Mouse (Mus musculus): Measurements from ENCODE around the gene Ppp1r1b. TPM values are rescaled to one million over a fixed set of nuclear protein-coding genes. Genes with fewer than 3 reads are reported as not detected.
"Not testable (repeated sequence)": the region's sequence is repeated elsewhere in the genome, so short reads cannot be mapped to it uniquely, and the experiment has no call there.

The Ppp1r1b gene
- polyA plus RNA-seq, 1 experiment from 2014 or later, result 0.17 TPM

DNA sequence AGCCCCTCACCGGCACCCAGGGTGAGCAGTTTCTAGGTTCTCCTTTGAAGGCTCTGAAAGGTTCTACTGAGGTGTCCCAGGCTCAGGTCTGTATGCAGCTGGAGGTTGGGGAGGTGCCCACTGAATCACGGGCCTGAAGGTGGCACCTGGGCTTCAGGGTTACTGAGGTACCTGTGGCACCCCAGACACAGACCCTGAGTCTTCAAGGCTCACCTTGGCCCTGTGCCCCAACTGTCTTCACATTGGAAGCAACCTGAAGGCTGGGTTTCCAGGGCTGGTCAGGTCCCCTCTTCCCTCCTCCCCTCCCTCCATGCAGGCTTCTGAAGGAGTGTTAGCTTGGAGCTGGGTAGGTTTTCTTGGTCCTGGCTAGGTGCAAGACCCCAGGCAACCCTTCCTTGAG is 33.4 kb downstream of the Ppp1r1b start:
- peaks cover 13% of the 10 kb centered on the region for H3K36me3 ChIP-seq (ENCODE audit: control insufficient read depth, insufficient read depth, low read length)
- no peaks in the 10 kb centered on the region for H3K4me1 ChIP-seq (ENCODE audit: control insufficient read depth, insufficient read depth, low read length)
- no peaks in the 10 kb centered on the region for H3K9me3 ChIP-seq (ENCODE audit: control insufficient read depth, low read length)
- DNase-seq (ENCODE audit: low spot score) (no peak), ATAC-seq (ENCODE audit: insufficient number of reproducible peaks, low FRiP score, low TSS enrichment, low read depth) (no peak)
- no peak overlapping the region for H3K4me2 ChIP-seq (ENCODE audit: low read depth, severe bottlenecking)
- no peak overlapping the region for H3K27ac ChIP-seq (replicated peaks; ENCODE audit: low read depth, low read length)
- H3K4me3 ChIP-seq (ENCODE audit: low read depth, low read length), result no peak overlapping the region
- WGBS, result 97% methylated on average over 2 of the region's 2 CpGs
- H3K27me3 ChIP-seq (ENCODE audit: control insufficient read depth, insufficient read depth, low read length), result peaks cover 24% of the 10 kb centered on the region
- no peak overlapping the region for H3K9ac ChIP-seq (ENCODE audit: low read length)

DNA sequence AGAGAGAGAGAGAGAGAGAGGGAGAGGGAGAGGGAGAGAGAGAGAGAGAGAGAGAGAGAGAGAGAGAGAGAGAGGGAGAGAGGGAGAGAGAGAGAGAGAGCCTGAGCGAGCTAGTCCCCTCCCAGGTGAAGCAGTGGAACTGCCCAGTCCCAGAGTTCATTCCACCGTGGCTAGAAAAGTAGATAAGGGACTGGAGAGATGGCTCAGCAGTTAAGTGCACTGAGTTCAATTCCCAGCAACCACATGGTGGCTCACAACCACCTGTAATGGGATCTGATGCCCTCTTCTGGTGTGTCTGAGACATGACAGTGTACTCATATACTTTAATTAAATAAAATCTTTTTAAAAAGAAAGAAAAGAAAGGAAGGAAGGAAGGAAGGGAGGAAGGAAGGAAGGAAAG is 34.2 kb downstream of the Ppp1r1b start:
- peaks cover 32% of the 10 kb centered on the region for H3K27me3 ChIP-seq (ENCODE audit: control insufficient read depth, insufficient read depth, low read length)
- not testable (repeated sequence) for H3K4me2 ChIP-seq (ENCODE audit: low read depth, severe bottlenecking); H3K9ac ChIP-seq (ENCODE audit: low read length); H3K9me3 ChIP-seq (ENCODE audit: control insufficient read depth, low read length); H3K4me1 ChIP-seq (ENCODE audit: control insufficient read depth, insufficient read depth, low read length); H3K36me3 ChIP-seq (ENCODE audit: control insufficient read depth, insufficient read depth, low read length); H3K4me3 ChIP-seq (ENCODE audit: low read depth, low read length); ATAC-seq (ENCODE audit: insufficient number of reproducible peaks, low FRiP score, low TSS enrichment, low read depth); H3K27ac ChIP-seq (replicated peaks; ENCODE audit: low read depth, low read length); DNase-seq (ENCODE audit: low spot score)
- WGBS, result 54% methylated on average over 2 of the region's 2 CpGs

DNA sequence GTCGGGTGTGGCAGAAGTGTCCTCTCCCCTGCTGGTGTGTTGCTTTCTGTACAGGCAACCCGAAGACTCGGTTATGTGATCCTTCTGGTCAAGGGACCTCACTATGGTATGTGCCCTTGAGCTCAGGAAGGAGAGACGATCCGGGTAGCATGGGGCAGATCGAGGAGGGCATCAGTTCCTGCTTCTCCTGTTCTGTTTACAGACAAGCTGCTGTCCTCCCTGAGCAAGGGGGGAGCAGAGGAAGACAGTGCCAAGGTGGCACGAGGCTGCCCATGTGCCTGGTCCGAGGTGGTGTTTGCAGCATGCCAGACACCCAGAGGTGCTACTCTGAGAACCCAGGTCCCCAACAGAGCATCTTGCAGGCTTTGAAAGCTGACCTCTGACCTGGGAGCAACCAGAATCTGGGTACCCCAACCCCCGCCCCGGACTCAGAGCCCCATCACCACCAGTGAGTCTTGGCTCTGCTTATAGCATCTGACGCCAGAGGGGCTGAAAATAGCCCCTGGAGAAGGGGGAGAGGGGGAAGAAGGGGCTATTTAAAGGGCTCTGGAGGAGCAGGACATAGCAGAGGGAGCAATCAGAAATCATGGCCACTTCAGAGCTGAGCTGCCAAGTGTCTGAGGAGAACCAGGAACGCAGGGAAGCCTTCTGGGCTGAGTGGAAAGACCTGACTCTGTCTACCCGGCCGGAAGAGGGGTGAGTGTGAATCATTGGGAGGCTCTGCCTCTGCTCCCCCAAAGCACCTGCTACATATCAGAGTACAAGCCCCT is 35.2 kb downstream of the Ppp1r1b start, which contains the start of gene Tcap:
Tcap (plus strand) TSS at position 551 of the 770 bp plus-strand sequence.
- H3K4me3 ChIP-seq (ENCODE audit: low read depth, low read length), result no peak within 1 kb of the TSS
- H3K9ac ChIP-seq (ENCODE audit: low read length), result no peak within 1 kb of the TSS
- peaks cover under 1% of the 10 kb centered on the region; the same call in 1 of the 2 replicates for H3K36me3 ChIP-seq (ENCODE audit: control insufficient read depth, insufficient read depth, low read length)
- peaks cover 40% of the 10 kb centered on the region for H3K27me3 ChIP-seq (ENCODE audit: control insufficient read depth, insufficient read depth, low read length)
- no peak for ATAC-seq (ENCODE audit: insufficient number of reproducible peaks, low FRiP score, low TSS enrichment, low read depth)
- WGBS, result 54% methylated on average over 14 of the region's 14 CpGs
- H3K27ac ChIP-seq (replicated peaks; ENCODE audit: low read depth, low read length), result no peak within 1 kb of the TSS
- DNase-seq (ENCODE audit: low spot score), result no peak
- no peaks in the 10 kb centered on the region for H3K9me3 ChIP-seq (ENCODE audit: control insufficient read depth, low read length)
- H3K4me2 ChIP-seq (ENCODE audit: low read depth, severe bottlenecking), result no peak within 1 kb of the TSS
- no peaks in the 10 kb centered on the region for H3K4me1 ChIP-seq (ENCODE audit: control insufficient read depth, insufficient read depth, low read length)

GRCm38 (mm10) chr11:98384216-98384615 is 36.0 kb downstream of the Ppp1r1b start:
- Histone ChIP-seq H3K9me3 (ENCODE audit: control insufficient read depth, low read length) (no peaks in the 10 kb centered on the region), H3K27ac (replicated peaks; ENCODE audit: low read depth, low read length) (no peak overlapping the region), H3K4me1 (ENCODE audit: control insufficient read depth, insufficient read depth, low read length) (no peaks in the 10 kb centered on the region), H3K4me2 (ENCODE audit: low read depth, severe bottlenecking) (no peak overlapping the region), H3K27me3 (ENCODE audit: control insufficient read depth, insufficient read depth, low read length) (peaks cover 45% of the 10 kb centered on the region), H3K4me3 (ENCODE audit: low read depth, low read length) (no peak overlapping the region), H3K9ac (ENCODE audit: low read length) (no peak overlapping the region), H3K36me3 (ENCODE audit: control insufficient read depth, insufficient read depth, low read length) (no peaks in the 10 kb centered on the region)
- ATAC-seq (ENCODE audit: insufficient number of reproducible peaks, low FRiP score, low TSS enrichment, low read depth) (no peak), DNase-seq (ENCODE audit: low spot score) (no peak)
- WGBS, result 77% methylated on average over 20 of the region's 20 CpGs

GRCm38 (mm10) chr11:98384721-98385637 is 36.8 kb downstream of the Ppp1r1b start:
- Histone ChIP-seq H3K27ac (replicated peaks; ENCODE audit: low read depth, low read length) (no peak overlapping the region), H3K27me3 (ENCODE audit: control insufficient read depth, insufficient read depth, low read length) (peaks cover 45% of the 10 kb centered on the region), H3K4me3 (ENCODE audit: low read depth, low read length) (no peak overlapping the region), H3K36me3 (ENCODE audit: control insufficient read depth, insufficient read depth, low read length) (no peaks in the 10 kb centered on the region), H3K9me3 (ENCODE audit: control insufficient read depth, low read length) (no peaks in the 10 kb centered on the region), H3K4me2 (ENCODE audit: low read depth, severe bottlenecking) (no peak overlapping the region), H3K4me1 (ENCODE audit: control insufficient read depth, insufficient read depth, low read length) (no peaks in the 10 kb centered on the region), H3K9ac (ENCODE audit: low read length) (no peak overlapping the region)
- DNase-seq (ENCODE audit: low spot score) (no peak), ATAC-seq (ENCODE audit: insufficient number of reproducible peaks, low FRiP score, low TSS enrichment, low read depth) (no peak)
- 64% methylated on average over 8 of the region's 8 CpGs for WGBS

DNA sequence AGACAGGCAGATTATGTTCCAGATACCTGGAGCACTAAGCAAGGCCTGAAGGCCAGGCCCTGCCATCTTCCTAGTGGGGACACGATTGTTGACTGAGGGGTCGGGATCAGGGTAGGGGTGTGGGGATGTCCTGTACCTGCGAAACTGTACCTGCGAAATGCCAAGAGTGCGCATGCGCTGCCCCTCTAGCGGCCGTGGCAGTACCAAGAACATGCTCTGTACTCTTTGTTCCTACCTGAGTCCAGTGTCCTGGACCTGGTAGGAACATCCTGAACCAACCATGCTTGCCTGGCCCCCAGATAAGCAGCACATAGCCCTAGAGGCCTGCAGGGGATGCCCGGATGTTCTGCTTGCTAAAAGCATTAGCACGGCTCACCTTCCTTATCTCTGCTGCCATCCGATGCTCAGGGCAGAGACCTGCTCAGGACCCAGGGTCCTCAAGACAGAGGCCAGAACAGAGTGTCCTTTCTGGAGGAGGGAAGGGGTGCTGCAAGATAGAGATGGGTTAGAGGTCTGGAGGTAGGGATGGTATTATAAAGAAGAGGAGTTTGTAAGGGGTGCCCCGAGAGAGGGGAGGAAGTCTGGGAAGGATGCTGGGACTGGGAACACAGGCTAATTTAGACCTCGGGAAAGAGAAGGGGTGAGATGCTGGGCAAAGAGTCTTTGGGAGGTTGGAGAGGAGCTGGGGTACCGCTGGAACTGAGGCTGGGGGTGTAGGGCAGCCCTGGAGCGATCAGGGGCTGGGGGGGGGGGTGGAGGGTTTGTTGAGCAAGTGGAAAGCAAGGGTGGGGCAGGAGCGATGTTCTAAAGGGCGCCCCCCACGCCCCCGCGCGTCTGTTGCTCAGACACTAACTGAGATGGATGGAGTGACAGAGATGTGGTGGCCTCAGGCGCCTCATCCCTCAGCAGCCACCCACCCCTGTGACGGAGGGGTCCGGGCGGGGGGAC is 37.7 kb downstream of the Ppp1r1b start, which contains the start of gene Pnmt:
Pnmt (plus strand) TSS at position 813 of the 948 bp plus-strand sequence.
- Histone ChIP-seq H3K9me3 (ENCODE audit: control insufficient read depth, low read length) (no peaks in the 10 kb centered on the region), H3K4me3 (ENCODE audit: low read depth, low read length) (peak within 1 kb of the TSS; percentile 12), H3K36me3 (ENCODE audit: control insufficient read depth, insufficient read depth, low read length) (no peaks in the 10 kb centered on the region), H3K27me3 (ENCODE audit: control insufficient read depth, insufficient read depth, low read length) (peaks cover 47% of the 10 kb centered on the region), H3K27ac (replicated peaks; ENCODE audit: low read depth, low read length) (no peak within 1 kb of the TSS), H3K9ac (ENCODE audit: low read length) (no peak within 1 kb of the TSS), H3K4me2 (ENCODE audit: low read depth, severe bottlenecking) (peak within 1 kb of the TSS; percentile 29; the same call in 1 of the 2 replicates), H3K4me1 (ENCODE audit: control insufficient read depth, insufficient read depth, low read length) (no peaks in the 10 kb centered on the region)
- WGBS, result 49% methylated on average over 25 of the region's 25 CpGs
- DNase-seq (ENCODE audit: low spot score) (no peak), ATAC-seq (ENCODE audit: insufficient number of reproducible peaks, low FRiP score, low TSS enrichment, low read depth) (no peak)

- no peak overlapping the region for H3K9ac ChIP-seq (ENCODE audit: low read length)
- peak; percentile 32 for DNase-seq (ENCODE audit: low spot score)
- H3K4me1 ChIP-seq (ENCODE audit: control insufficient read depth, insufficient read depth, low read length), result no peaks in the 10 kb centered on the region
- no peaks in the 10 kb centered on the region for H3K9me3 ChIP-seq (ENCODE audit: control insufficient read depth, low read length)
- H3K36me3 ChIP-seq (ENCODE audit: control insufficient read depth, insufficient read depth, low read length), result no peaks in the 10 kb centered on the region
- H3K4me2 ChIP-seq (ENCODE audit: low read depth, severe bottlenecking), result peak overlapping the region; percentile 29; the same call in 1 of the 2 replicates
- no peak for ATAC-seq (ENCODE audit: insufficient number of reproducible peaks, low FRiP score, low TSS enrichment, low read depth)
- no peak overlapping the region for H3K27ac ChIP-seq (replicated peaks; ENCODE audit: low read depth, low read length)
- H3K4me3 ChIP-seq (ENCODE audit: low read depth, low read length), result peak overlapping the region; percentile 12
- WGBS, result 16% methylated on average over 24 of the region's 24 CpGs
- H3K27me3 ChIP-seq (ENCODE audit: control insufficient read depth, insufficient read depth, low read length), result peaks cover 49% of the 10 kb centered on the region
These were observed 38.4 kb downstream of the Ppp1r1b start for GRCm38 (mm10) chr11:98386596-98386995.

Measured in limb, embryonic 11.5 days (tissue).